Mouse (Mus musculus): ENCODE results near the gene 4930402F06Rik. TPM values are rescaled to one million over a fixed set of nuclear protein-coding genes. Genes with fewer than 3 reads are reported as not detected.

Gene 4930402F06Rik
- polyA plus RNA-seq, 1 experiment from 2014 or later, result not detected

DNA sequence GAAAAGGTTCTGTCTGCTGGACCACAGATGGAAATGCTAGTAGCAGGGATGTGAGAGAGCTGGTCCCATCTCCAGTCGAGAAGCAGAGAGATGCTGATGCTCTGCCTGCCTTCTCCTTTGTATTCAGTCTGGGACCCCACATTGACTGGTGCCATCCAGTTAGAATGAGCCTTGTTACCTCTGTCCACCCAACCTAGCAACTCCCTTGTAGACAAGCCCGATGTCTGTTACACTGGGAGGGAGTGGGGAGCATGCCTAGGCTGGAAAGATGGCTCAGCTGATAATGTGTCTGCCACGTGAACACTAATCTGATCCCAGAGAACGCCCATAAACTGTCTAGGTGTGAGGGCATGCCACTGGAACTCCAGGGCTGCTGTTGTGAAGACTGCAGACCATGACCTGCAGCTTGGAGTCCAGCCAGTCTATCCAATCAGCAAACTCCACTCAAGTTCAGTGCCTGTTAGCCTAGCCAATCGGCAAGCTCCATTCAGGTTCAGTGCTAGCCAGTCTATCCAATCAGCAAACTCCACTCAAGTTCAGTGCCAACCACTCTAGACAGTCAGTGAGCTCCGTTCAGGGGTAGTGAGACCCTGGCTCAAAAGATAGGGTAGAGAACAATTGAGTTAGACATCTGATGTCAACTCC is 1.3 kb upstream of the 4930402F06Rik start:
- H3K9me3 ChIP-seq (replicated peaks; ENCODE audit: control insufficient read depth, low read length), result no peaks in the 10 kb centered on the region
- H3K9ac ChIP-seq (ENCODE audit: low read depth, low read length), result no peak overlapping the region
- ATAC-seq (replicated peaks; ENCODE audit: insufficient number of reproducible peaks, low FRiP score, low TSS enrichment), result 0 out of 2 replicates have a peak, but pooled peaks have one; percentile 31
- no peaks in the 10 kb centered on the region for H3K4me1 ChIP-seq (ENCODE audit: control insufficient read depth, insufficient read depth, low read length)
- no peak overlapping the region for H3K4me3 ChIP-seq (ENCODE audit: low read depth, low read length)
- no peaks in the 10 kb centered on the region for H3K36me3 ChIP-seq (ENCODE audit: control insufficient read depth, insufficient read depth, low read length)
- 73% methylated on average over 6 of the region's 6 CpGs for WGBS (ENCODE audit: insufficient replicate concordance)
- H3K27ac ChIP-seq (ENCODE audit: low read depth, low read length), result no peak overlapping the region
- no peak overlapping the region for H3K4me2 ChIP-seq
- H3K27me3 ChIP-seq (ENCODE audit: control insufficient read depth, insufficient read depth, low read length), result no peaks in the 10 kb centered on the region

- no peak overlapping the region for H3K27ac ChIP-seq (ENCODE audit: low read depth, low read length)
- H3K4me2 ChIP-seq, result no peak overlapping the region
- no peak overlapping the region for H3K4me3 ChIP-seq (ENCODE audit: low read depth, low read length)
- H3K36me3 ChIP-seq (ENCODE audit: control insufficient read depth, insufficient read depth, low read length), result no peaks in the 10 kb centered on the region
- no peak for ATAC-seq (replicated peaks; ENCODE audit: insufficient number of reproducible peaks, low FRiP score, low TSS enrichment)
- no peak overlapping the region for H3K9ac ChIP-seq (ENCODE audit: low read depth, low read length)
- no peaks in the 10 kb centered on the region for H3K9me3 ChIP-seq (replicated peaks; ENCODE audit: control insufficient read depth, low read length)
- H3K27me3 ChIP-seq (ENCODE audit: control insufficient read depth, insufficient read depth, low read length), result no peaks in the 10 kb centered on the region
- H3K4me1 ChIP-seq (ENCODE audit: control insufficient read depth, insufficient read depth, low read length), result no peaks in the 10 kb centered on the region
- 47% methylated on average over 11 of the region's 11 CpGs for WGBS (ENCODE audit: insufficient replicate concordance)
Measured at GRCm38 (mm10) chr2:35397590-35398173, 707 bp upstream of the 4930402F06Rik start.

DNA sequence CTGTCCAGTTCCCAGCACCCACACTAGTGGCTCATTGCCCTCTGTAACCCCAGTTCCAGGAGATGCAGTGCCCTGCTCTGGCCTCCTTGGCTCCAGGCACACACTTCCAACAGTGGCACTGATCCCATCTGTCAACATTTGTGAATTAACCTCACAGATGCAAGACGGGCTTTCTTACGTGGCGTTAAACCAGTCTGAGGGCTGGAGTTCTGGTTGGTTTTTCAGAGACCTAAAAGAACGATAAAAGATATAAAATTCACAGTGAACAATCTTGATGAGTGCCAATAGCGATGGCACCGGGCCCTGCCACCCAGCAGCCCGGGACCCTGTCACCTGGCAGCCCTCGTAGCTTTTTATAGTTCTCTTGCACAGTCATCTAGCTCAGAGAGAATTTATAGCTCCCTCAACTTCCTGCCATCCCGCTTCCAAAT is 11.5 kb downstream of the 4930402F06Rik start:
- 75% methylated on average over 9 of the region's 9 CpGs for WGBS (ENCODE audit: insufficient replicate concordance)
- Histone ChIP-seq H3K36me3 (ENCODE audit: control insufficient read depth, insufficient read depth, low read length) (no peaks in the 10 kb centered on the region), H3K9me3 (replicated peaks; ENCODE audit: control insufficient read depth, low read length) (no peaks in the 10 kb centered on the region), H3K4me1 (ENCODE audit: control insufficient read depth, insufficient read depth, low read length) (peaks cover 2% of the 10 kb centered on the region; the same call in 1 of the 2 replicates), H3K4me2 (no peak overlapping the region), H3K9ac (ENCODE audit: low read depth, low read length) (no peak overlapping the region), H3K4me3 (ENCODE audit: low read depth, low read length) (no peak overlapping the region), H3K27ac (ENCODE audit: low read depth, low read length) (no peak overlapping the region), H3K27me3 (ENCODE audit: control insufficient read depth, insufficient read depth, low read length) (no peaks in the 10 kb centered on the region)
- ATAC-seq (replicated peaks; ENCODE audit: insufficient number of reproducible peaks, low FRiP score, low TSS enrichment), result no peak

DNA sequence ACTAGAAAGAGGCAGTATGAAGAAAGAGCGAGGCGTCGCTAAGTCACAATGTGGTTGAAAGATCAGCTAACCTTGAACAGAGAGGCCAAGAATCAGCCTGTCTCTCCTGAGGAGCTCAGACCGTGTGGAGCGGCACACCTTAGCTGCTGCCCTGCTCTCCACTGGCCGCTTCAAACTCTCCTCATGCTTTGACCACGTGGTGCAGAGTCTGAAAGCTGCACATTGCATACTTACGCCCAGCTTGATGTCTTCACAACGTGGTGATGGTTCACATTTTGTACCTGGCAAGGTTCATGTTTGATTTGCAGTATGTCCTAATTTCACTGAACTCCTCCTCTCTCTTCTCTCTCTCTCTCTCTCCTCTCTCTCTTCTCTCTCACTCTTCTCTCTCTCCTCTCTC is 17.7 kb downstream of the 4930402F06Rik start:
- Histone ChIP-seq H3K4me1 (ENCODE audit: control insufficient read depth, insufficient read depth, low read length) (0 out of 2 replicates have a peak, but pooled peaks cover 5% of the 10 kb centered on the region), H3K27me3 (ENCODE audit: control insufficient read depth, insufficient read depth, low read length) (no peaks in the 10 kb centered on the region), H3K36me3 (ENCODE audit: control insufficient read depth, insufficient read depth, low read length) (no peaks in the 10 kb centered on the region), H3K4me3 (ENCODE audit: low read depth, low read length) (no peak overlapping the region), H3K9me3 (replicated peaks; ENCODE audit: control insufficient read depth, low read length) (no peaks in the 10 kb centered on the region), H3K4me2 (no peak overlapping the region), H3K9ac (ENCODE audit: low read depth, low read length) (no peak overlapping the region), H3K27ac (ENCODE audit: low read depth, low read length) (no peak overlapping the region)
- ATAC-seq (replicated peaks; ENCODE audit: insufficient number of reproducible peaks, low FRiP score, low TSS enrichment), result no peak
- WGBS (ENCODE audit: insufficient replicate concordance), result 66% methylated on average over 9 of the region's 9 CpGs

DNA sequence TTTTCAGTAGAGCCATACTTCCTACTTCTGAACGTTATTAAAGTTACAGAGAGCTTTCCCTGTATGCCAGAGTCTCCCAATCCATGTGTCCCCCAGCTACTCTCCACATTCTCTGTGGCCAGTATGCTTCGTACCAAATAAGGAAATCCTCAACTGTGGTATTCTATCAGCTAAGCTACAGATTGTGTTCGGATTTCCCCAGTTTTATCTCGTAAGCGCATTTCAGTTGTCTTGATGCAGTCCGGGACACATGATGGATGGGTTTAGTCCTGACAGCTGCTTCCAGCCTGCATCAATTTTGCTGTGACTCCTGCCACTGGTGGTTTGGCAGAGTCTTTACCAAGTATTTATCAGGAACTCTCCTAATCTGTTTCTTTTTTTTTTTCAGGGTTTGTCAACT is 19.4 kb downstream of the 4930402F06Rik start:
- Histone ChIP-seq H3K4me3 (ENCODE audit: low read depth, low read length) (no peak overlapping the region), H3K9me3 (replicated peaks; ENCODE audit: control insufficient read depth, low read length) (no peaks in the 10 kb centered on the region), H3K9ac (ENCODE audit: low read depth, low read length) (no peak overlapping the region), H3K4me2 (no peak overlapping the region), H3K27me3 (ENCODE audit: control insufficient read depth, insufficient read depth, low read length) (no peaks in the 10 kb centered on the region), H3K27ac (ENCODE audit: low read depth, low read length) (no peak overlapping the region), H3K36me3 (ENCODE audit: control insufficient read depth, insufficient read depth, low read length) (no peaks in the 10 kb centered on the region), H3K4me1 (ENCODE audit: control insufficient read depth, insufficient read depth, low read length) (0 out of 2 replicates have a peak, but pooled peaks cover 5% of the 10 kb centered on the region)
- no peak for ATAC-seq (replicated peaks; ENCODE audit: insufficient number of reproducible peaks, low FRiP score, low TSS enrichment)
- 19% methylated on average over 6 of the region's 6 CpGs for WGBS (ENCODE audit: insufficient replicate concordance)

DNA sequence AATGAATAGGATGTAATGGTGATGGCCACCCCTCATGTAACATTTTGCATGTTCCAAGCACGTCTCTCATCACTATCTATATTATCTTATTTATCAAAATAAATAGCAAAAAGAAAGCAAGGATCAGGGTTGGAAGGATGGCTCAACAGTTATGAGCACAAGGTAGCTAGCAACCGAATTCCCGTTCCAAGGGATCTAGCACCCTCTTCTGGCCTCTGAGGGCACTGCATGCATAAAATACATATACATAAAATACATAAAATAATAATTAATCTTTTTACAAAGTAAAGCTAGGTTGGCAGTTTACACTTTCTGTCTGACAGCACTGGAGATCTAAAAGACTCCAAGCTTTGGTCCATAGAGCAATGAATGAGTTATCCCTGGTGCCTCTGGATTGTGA is 24.0 kb downstream of the 4930402F06Rik start:
- WGBS (ENCODE audit: insufficient replicate concordance), result 19% methylated on average over 3 of the region's 3 CpGs
- H3K4me2 ChIP-seq, result no peak overlapping the region

GRCm38 (mm10) chr2:35370686-35371085 is 26.3 kb downstream of the 4930402F06Rik start:
- H3K9me3 ChIP-seq (replicated peaks; ENCODE audit: control insufficient read depth, low read length), result no peaks in the 10 kb centered on the region
- ATAC-seq (replicated peaks; ENCODE audit: insufficient number of reproducible peaks, low FRiP score, low TSS enrichment), result no peak

More for the DNA sequence above, 24.0 kb downstream of the 4930402F06Rik start:
- Histone ChIP-seq H3K4me1 (ENCODE audit: control insufficient read depth, insufficient read depth, low read length) (0 out of 2 replicates have a peak, but pooled peaks cover 5% of the 10 kb centered on the region), H3K9ac (ENCODE audit: low read depth, low read length) (no peak overlapping the region), H3K36me3 (ENCODE audit: control insufficient read depth, insufficient read depth, low read length) (no peaks in the 10 kb centered on the region), H3K9me3 (replicated peaks; ENCODE audit: control insufficient read depth, low read length) (no peaks in the 10 kb centered on the region), H3K4me3 (ENCODE audit: low read depth, low read length) (no peak overlapping the region), H3K27me3 (ENCODE audit: control insufficient read depth, insufficient read depth, low read length) (no peaks in the 10 kb centered on the region), H3K27ac (ENCODE audit: low read depth, low read length) (no peak overlapping the region)
- no peak for ATAC-seq (replicated peaks; ENCODE audit: insufficient number of reproducible peaks, low FRiP score, low TSS enrichment)

GRCm38 (mm10) chr2:35367629-35368028 is 29.3 kb downstream of the 4930402F06Rik start, which contains the start of gene 4930568D16Rik:
Gene 4930568D16Rik (minus strand): TSS chr2:35367729.
- Histone ChIP-seq H3K27me3 (ENCODE audit: control insufficient read depth, insufficient read depth, low read length) (no peaks in the 10 kb centered on the region), H3K9ac (ENCODE audit: low read depth, low read length) (no peak within 1 kb of the TSS), H3K4me2 (no peak within 1 kb of the TSS), H3K9me3 (replicated peaks; ENCODE audit: control insufficient read depth, low read length) (no peaks in the 10 kb centered on the region), H3K4me1 (ENCODE audit: control insufficient read depth, insufficient read depth, low read length) (no peaks in the 10 kb centered on the region), H3K4me3 (ENCODE audit: low read depth, low read length) (no peak within 1 kb of the TSS), H3K27ac (ENCODE audit: low read depth, low read length) (no peak within 1 kb of the TSS), H3K36me3 (ENCODE audit: control insufficient read depth, insufficient read depth, low read length) (no peaks in the 10 kb centered on the region)
- WGBS (ENCODE audit: insufficient replicate concordance), result 49% methylated on average over 2 of the region's 2 CpGs
- no peak for ATAC-seq (replicated peaks; ENCODE audit: insufficient number of reproducible peaks, low FRiP score, low TSS enrichment)

More at GRCm38 (mm10) chr2:35370686-35371085, 26.3 kb downstream of the 4930402F06Rik start:
- H3K27ac ChIP-seq (ENCODE audit: low read depth, low read length), result no peak overlapping the region
- no peaks in the 10 kb centered on the region for H3K36me3 ChIP-seq (ENCODE audit: control insufficient read depth, insufficient read depth, low read length)
- H3K4me3 ChIP-seq (ENCODE audit: low read depth, low read length), result no peak overlapping the region
- H3K4me1 ChIP-seq (ENCODE audit: control insufficient read depth, insufficient read depth, low read length), result no peaks in the 10 kb centered on the region
- H3K27me3 ChIP-seq (ENCODE audit: control insufficient read depth, insufficient read depth, low read length), result no peaks in the 10 kb centered on the region
- no peak overlapping the region for H3K4me2 ChIP-seq
- H3K9ac ChIP-seq (ENCODE audit: low read depth, low read length), result no peak overlapping the region

DNA sequence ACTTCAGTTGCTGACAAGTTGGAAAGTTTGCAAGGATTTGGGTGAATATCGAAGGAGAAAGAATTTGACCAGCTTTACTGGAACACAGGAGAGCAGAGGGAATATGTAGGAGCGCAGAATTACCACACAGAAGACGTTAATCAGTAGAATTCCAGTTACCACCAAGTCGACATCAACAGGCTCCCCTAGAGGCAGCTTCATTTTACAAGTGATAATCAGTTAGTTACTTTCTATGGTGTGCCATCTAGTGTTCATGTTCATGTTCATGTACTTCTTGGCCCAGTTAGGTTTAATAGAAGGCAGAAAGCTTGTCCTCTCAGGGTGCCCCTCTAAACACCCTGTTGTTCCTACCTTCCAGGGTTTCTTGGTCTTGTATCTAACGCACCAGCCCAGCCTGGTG is 47.8 kb downstream of the 4930402F06Rik start:
- no peak for ATAC-seq (replicated peaks; ENCODE audit: insufficient number of reproducible peaks, low FRiP score, low TSS enrichment)
- Histone ChIP-seq H3K4me1 (ENCODE audit: control insufficient read depth, insufficient read depth, low read length) (no peaks in the 10 kb centered on the region), H3K27me3 (ENCODE audit: control insufficient read depth, insufficient read depth, low read length) (no peaks in the 10 kb centered on the region), H3K9me3 (replicated peaks; ENCODE audit: control insufficient read depth, low read length) (no peaks in the 10 kb centered on the region), H3K27ac (ENCODE audit: low read depth, low read length) (no peak overlapping the region), H3K4me3 (ENCODE audit: low read depth, low read length) (no peak overlapping the region), H3K9ac (ENCODE audit: low read depth, low read length) (no peak overlapping the region), H3K36me3 (ENCODE audit: control insufficient read depth, insufficient read depth, low read length) (no peaks in the 10 kb centered on the region), H3K4me2 (no peak overlapping the region)
- 47% methylated on average over 5 of the region's 5 CpGs for WGBS (ENCODE audit: insufficient replicate concordance)

Measured in heart, embryonic 11.5 days (tissue).